Mouse (Mus musculus) left cerebral cortex, adult 2 months (tissue): Measurements from ENCODE around the gene Susd3. TPM values are rescaled to one million over a fixed set of nuclear protein-coding genes. Genes with fewer than 3 reads are reported as not detected.
A peak's percentile ranks its signal among the peaks of the same experiment; 100 is the strongest.

Source experiments
- DNase-seq, 2 experiments: peaks; one replicate each; pipeline ENCODE4 v3.0.0; 2021 to 2022; ENCODE audit warnings: low spot score in 2 of 2, mixed read lengths in 1 of 2; ENCODE audit errors: extremely low spot score in 1 of 2
- H3K27ac ChIP-seq: fragments of 200-600 bp; 2 replicates; pipeline ENCODE4 v1.8.1; 2022
- H3K4me3 ChIP-seq: fragments of 200-600 bp; 2 replicates; pipeline ENCODE4 v1.8.1; 2022
- CTCF ChIP-seq: fragments of 200-600 bp; IDR thresholded peaks from 2 replicates; pipeline ENCODE4 v1.8.1; 2022; ENCODE audit warnings: antibody characterized with exemption, mild to moderate bottlenecking, moderate library complexity
- intact Hi-C: fragments of 180-260 bp; cut with DNase I; formaldehyde crosslinking; loops from one replicate; pipeline ENCODE4 v1.15.1; 2025
- total RNA-seq, 2 experiments: library from RNA; stranded (reverse); gene quantifications; 2 replicates each; pipeline ENCODE4 v1.2.3; 2021

Susd3 gene
- total RNA-seq, 2 experiments from 2014 or later: 1.8 to 2.2 TPM

DNA sequence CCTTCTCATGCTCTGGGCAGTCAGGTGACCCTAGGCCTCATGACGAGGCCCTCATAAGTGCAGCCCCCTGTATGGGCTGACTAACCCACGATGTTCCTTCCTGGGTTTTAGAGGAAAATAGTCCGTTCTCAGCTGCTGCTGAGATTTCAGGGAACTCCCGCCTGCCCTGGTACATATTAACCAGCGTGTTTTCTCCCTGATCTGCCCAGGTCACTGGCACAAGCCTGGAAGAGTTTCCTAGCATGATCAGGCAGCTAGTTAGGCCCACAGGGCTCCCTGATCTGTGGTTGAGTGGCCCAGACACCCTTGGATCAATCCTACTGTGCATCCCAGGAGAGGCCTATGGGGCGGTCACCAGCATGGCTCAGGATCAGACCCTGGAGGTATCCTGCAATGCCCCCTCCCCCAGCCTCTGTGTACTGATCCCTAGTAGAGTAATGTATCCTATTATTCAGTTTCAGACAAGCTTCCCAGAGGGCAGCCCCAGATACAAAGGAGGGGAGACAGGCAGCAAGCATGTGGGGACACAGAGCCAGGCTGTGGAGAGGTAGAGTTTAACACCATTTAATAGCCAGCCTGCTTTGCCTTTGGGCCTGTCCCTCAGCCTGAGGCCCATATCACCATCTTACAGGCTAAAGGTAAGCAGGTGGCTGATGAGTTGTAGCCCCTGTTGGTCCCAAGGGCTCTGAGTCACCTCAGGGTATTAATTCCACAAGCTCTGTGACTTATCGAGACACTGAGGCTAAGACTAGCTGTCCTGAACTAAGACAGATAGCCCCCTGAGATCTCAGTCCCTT, 57.4 kb downstream of the Susd3 start:
- no peak overlapping the region for H3K27ac ChIP-seq
- no peak for DNase-seq
- TF ChIP-seq CTCF: no peak
- intact Hi-C loops: no loop called here
- no peak overlapping the region for H3K4me3 ChIP-seq

GRCm38 (mm10) chr13:49189970-49190870, 58.3 kb downstream of the Susd3 start:
- no peak for TF ChIP-seq CTCF
- no peak for DNase-seq
- Histone ChIP-seq H3K4me3 (no peak overlapping the region), H3K27ac (no peak overlapping the region)
- intact Hi-C loops: no loop called here

- no peak for DNase-seq
- Histone ChIP-seq H3K27ac (0 out of 2 replicates have a peak overlapping the region, but pooled peaks have one; percentile 95), H3K4me3 (no peak overlapping the region)
- TF ChIP-seq CTCF: no peak
- intact Hi-C loops: no loop called here
Observed at GRCm38 (mm10) chr13:49188966-49189360, 59.5 kb downstream of the Susd3 start.

DNA sequence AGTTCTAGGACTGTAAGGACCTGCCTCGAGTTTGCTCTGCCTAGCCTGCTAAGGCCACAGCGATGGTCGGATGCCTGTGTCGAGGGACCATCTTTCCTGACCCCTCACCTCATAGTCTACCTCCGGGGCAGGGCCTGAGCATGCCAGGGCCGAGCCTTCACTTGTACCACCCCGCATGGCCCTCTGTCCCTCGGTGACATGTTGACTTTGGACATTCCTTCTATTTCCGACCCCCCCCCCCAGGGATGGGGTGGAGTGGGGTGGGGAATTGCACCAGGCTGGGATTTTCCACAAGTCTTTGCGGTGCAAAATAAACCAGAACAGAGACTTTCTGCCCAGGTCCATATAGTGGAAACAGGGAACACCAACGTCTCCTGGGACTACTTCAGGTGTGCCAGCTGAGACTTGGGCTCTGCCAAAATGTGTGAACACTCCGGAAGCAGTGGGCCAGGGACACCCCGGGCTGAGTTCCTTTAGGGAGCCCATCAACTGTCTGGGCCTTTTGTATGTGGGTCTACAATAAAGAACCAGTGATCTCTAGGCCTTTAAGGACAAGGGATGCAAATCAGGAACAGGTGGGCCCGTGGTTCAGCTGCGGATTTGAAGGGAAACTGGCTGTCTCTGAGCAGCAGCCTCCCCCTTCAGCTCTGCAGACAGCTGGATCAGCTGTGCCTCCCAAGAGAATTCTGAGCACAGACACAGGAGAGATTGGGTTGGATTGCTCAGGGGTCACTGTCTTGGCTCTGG, 60.1 kb downstream of the Susd3 start:
- peak overlapping the region; percentile 95 for H3K27ac ChIP-seq
- intact Hi-C loops: no loop called here
- peak overlapping the region; percentile 89 for H3K4me3 ChIP-seq
- TF ChIP-seq CTCF: no peak
- DNase-seq: no peak

- intact Hi-C loops: no loop called here
- DNase-seq: peak; percentile 78 to 79
- peak within 1 kb of the TSS; percentile 95 for H3K27ac ChIP-seq
- no peak for TF ChIP-seq CTCF
- peak within 1 kb of the TSS; percentile 89 for H3K4me3 ChIP-seq
Observed at GRCm38 (mm10) chr13:49187288-49188218, 61.0 kb downstream of the Susd3 start, which contains the start of gene Ninj1. Gene Ninj1, plus strand, starts transcription at chr13:49187485.

DNA sequence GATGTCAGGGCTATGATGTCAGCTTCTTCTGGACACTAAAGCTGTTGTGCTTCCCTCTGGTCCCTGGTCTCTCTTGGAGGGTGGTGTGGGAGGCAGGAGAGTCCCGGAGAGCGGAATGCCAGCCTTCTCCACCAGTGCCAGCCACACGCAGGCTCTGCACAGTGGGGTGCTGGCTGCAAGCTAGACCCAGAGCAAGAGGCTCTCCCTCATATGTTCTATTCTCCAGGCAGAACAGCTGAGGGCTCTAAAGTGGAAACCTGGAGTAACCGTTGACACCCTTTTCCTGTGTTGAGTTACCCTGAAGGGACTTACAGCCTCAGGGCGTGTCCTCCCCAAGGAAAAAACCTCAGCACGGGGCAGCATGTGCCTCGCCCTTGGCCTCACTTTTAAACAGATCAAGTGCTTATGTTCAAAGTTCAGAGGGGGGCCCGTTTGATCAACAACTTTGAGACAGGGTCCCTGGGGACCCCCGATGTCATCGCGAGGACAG, 61.7 kb downstream of the Susd3 start:
- peak overlapping the region; percentile 30 for H3K4me3 ChIP-seq

DNA sequence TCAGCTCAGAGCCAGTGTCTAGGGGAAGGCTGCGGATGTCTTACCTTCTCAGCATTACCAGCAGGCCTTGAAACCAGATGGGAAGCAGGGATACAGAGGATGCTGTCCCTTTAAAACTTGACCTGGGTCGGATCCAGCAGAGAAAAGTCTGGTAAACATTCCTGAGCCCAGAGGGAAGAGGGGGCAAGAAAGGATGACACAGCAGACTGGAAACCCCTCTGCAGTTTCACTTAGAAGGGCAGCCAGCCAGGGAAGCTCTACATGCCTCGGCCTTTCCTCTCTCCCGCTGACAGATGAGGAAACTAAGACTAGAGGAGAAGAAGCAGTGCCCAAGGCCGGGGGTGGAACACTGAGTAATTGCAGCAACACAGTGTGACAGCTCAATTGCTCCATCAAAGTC, 64.9 kb downstream of the Susd3 start:
- intact Hi-C loops: no loop called here
- H3K27ac ChIP-seq: no peak overlapping the region
- TF ChIP-seq CTCF: no peak
- DNase-seq: no peak
- no peak overlapping the region for H3K4me3 ChIP-seq

More for the DNA sequence above, 61.7 kb downstream of the Susd3 start:
- H3K27ac ChIP-seq: peak overlapping the region; percentile 86
- no peak for DNase-seq
- TF ChIP-seq CTCF: no peak
- intact Hi-C loops: no loop called here

DNA sequence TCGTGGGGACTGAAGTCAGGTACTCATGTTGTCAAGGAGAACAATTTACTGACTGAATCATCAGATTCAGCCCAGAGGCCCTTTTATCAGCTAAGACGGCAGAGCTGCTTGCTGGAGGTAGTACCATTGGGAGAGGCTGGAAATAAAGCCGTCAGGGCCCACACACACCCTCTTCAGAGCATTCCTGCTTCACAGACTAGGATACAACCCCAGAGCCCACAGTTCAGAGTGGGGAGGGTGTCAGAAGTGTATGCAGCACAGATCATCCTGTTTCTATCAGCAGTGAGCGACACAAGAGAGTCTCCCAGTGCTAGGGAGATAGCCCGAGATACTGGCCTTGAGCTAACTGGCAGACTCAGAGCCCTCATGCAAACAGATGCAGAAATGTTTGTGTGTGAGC, 65.3 kb downstream of the Susd3 start:
- no peak for TF ChIP-seq CTCF
- Histone ChIP-seq H3K4me3 (no peak overlapping the region), H3K27ac (no peak overlapping the region)
- intact Hi-C loops: no loop called here
- DNase-seq: no peak

- no peak for TF ChIP-seq CTCF
- DNase-seq: no peak
- Histone ChIP-seq H3K4me3 (no peak overlapping the region), H3K27ac (no peak overlapping the region)
- intact Hi-C loops: no loop called here
Observed at GRCm38 (mm10) chr13:49181411-49181984, 67.0 kb downstream of the Susd3 start.

- no peak for TF ChIP-seq CTCF
- intact Hi-C loops: no loop called here
- no peak overlapping the region for H3K4me3 ChIP-seq
- DNase-seq: no peak
- H3K27ac ChIP-seq: no peak overlapping the region
Observed at GRCm38 (mm10) chr13:49180691-49181090, 67.8 kb downstream of the Susd3 start.

Other genes with a start within 250 kb of the Susd3 start
- gene Wnk2, start 100.7 kb downstream of the Susd3 start, total RNA-seq: 100 to 1,000 TPM; 129 to 145 TPM
- gene Ninj1, start 61.2 kb downstream of the Susd3 start, total RNA-seq: 10 to 100 TPM; 17.8 to 19.7 TPM
- gene Card19, start 32.7 kb downstream of the Susd3 start, total RNA-seq: 10 to 100 TPM; 10.8 to 11.4 TPM
- gene Fgd3, start 71.6 kb upstream of the Susd3 start, total RNA-seq: 1 to 10 TPM; 6.7 to 7.1 TPM
- gene Bicd2, start 92.9 kb upstream of the Susd3 start, total RNA-seq: 10 to 100 TPM; 53.9 to 54.6 TPM
- gene Ippk, start 172.5 kb upstream of the Susd3 start, total RNA-seq: 10 to 100 TPM; 17.7 to 18.0 TPM
- gene Tes3-ps, start 244.6 kb upstream of the Susd3 start, total RNA-seq: 1 to 10 TPM; 1.5 to 2.1 TPM